Mouse (Mus musculus) embryonic fibroblast, embryonic 13.5 days (primary cell): ENCODE data around the gene Eef1b2.

Experiments used
- CTCF ChIP-seq: IDR thresholded peaks from 2 replicates; pipeline ENCODE4 v1.5.1; 2011; ENCODE audit warnings: mild to moderate bottlenecking, control low read depth, low read length, moderate library complexity, borderline replicate concordance; ENCODE audit not compliant: insufficient read depth
- POLR2A ChIP-seq: IDR thresholded peaks from 2 replicates; pipeline ENCODE4 v1.6.1; 2011; ENCODE audit warnings: low read depth, mild to moderate bottlenecking, control low read depth, low read length, moderate library complexity

DNA sequence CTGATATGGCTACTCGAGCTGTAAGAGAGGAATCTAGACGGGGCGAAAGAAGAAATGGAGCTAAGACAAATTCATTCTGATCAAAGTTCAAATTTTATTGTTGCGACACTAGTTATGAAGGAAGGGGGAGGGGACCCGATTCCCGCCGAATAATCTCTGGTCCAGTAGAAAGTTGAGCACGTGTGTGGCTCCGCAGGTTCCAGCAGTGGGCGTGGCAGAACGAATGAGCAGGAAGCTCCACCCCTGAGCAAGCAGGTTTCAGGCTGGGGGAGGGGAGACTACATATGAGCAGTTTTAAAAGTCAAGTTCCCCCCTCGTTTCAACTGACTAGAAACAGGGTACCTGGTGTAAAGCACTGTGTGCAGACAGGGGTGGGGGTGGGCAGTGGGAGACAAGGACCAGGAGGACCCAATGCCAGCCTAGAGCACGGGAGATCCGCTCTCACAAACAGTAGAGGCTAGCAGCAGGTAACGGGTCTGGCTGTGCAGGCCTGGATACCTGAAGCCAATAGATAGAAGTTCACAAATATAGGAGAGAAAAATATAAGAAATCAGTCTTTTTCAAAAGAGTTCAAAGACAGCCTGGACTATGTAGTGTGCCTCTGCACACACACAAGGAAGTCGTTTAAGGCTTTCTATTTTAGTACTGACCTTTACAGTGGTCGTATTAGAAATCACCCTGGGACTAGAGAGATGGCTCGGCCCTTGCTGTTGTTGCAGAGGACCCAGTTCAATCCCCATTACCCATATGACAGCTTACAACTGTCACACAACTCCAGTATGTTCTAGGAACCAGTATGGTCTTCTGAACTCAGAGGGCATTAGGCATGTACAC, 46.6 kb upstream of the Eef1b2 start:
- TF ChIP-seq CTCF (no peak), POLR2A (no peak)
